Mouse (Mus musculus) lung, adult 2 months (tissue): Measurements from ENCODE around the gene Gm21915.

Source experiments
- CTCF ChIP-seq: fragments of 200-500 bp; IDR thresholded peaks from 2 replicates; pipeline ENCODE4 v1.5.1; 2011; ENCODE audit warnings: mild to moderate bottlenecking, low read length, control low read depth; ENCODE audit not compliant: insufficient read depth
- POLR2A ChIP-seq: fragments of 200-500 bp; IDR thresholded peaks from 2 replicates; pipeline ENCODE4 v1.6.1; 2011; ENCODE audit warnings: low read depth, mild to moderate bottlenecking, control low read depth, low read length, borderline replicate concordance; ENCODE audit errors: extremely low read depth

DNA sequence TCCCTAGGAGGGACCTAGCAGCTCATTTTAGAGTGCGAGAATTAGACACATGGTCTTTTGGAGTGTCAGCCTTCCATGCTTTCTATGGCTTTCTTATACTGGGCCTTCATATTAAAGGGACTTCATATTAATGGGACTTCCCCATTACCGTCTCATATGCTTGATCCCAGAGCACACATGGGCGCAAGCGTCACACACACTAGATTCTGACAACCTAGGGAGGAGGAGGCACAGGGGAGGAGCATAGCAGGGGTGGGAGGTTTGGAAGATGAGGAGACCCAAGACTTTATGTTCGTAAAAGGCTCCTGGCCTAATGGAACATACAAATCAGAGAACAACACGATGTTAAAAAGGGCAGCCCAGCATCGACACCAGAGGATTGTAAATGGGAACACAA, 38.7 kb downstream of the Gm21915 start:
- TF ChIP-seq CTCF (no peak), POLR2A (no peak)
